Mouse (Mus musculus) T-helper 2 cell (primary cell): ENCODE measurements at regions not wholly inside any gene's neighbourhood (a gene's known extent, or its start where the extent isn't known, plus 50 kb on each side); places are given as distances from the start of the nearest gene placed in this dataset.
"Not testable (repeated sequence)": the region's sequence is repeated elsewhere in the genome, so short reads cannot be mapped to it uniquely, and the experiment has no call there.

ENCODE experiments used
- in situ Hi-C: fragments of 300-600 bp; cut with MboI, MseI; formaldehyde crosslinking; loops from one replicate; pipeline ENCODE4 v1.15.1; 2025; ENCODE audit warnings: high pct_unique_total_duplicates

DNA sequence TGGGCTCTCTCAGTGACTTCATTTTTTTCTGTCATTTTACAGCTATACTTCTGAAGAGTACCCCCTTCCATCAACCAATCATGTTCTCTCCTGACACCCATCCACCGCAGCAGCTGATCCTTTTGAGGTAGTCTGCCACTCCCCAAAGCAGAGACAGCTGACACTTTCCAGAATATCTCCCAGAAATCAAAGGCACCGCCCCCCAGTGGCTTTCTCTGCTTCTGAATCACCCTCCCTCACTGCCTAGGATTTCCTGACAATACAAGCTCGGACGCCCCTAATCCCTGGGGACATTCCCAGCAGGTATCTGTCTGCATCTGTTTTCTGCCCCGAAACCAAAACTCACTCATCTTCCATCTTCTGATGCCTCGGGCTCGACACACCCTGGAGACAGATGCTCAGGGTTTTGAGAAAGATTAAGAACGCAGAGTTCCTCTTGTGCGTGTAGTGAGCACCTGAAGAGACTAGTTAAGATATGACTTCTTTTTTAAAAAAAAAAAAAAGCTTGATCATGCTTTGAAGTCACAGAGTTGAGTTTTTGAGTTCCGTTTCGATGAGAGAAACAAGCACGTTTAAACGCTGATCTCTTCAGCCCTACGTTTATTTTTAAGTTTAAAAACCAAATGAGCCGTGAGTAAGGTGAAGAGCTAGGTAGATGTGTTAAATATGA lies 292.8 kb downstream of the Gadd45g start:
- in situ Hi-C loops, result no loop called here

DNA sequence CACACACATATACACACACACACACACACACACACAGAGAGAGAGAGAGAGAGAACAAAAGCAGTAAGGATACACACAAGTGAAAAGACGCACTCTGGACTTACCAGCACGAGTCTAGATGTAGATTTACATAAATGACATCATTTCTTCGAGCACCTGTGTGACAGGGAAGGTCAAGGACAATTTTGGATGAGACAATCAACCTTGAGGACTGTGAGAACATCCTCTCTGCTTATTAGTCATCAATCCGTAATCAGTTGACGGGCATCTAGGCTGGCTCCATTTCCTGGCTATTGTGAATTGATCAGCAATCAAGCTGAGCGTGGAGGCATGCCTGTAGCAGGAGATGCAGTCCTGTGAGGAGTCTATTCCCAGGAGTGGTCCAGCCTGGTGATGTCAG lies 293.7 kb downstream of the Gadd45g start:
- in situ Hi-C loops, result no loop called here

DNA sequence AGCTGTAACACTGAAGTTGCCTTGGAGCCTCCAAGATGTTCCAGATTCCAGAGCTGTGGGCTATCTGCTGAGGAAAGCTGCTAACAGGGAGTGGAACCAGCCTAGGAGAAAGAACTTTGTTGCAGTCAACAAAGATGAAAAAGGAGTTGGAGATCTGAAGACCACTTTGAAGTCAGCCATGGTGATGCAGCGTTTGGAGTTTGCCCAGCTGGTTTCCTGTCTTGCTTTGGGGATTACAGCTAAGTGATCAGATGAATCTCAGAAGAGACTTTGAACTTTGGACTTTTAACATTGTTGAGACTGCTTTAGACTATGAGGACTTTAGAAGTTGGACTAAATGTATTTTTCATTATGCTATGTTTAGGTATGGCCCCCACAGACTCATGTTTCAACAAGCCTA lies 297.6 kb downstream of the Gadd45g start:
- in situ Hi-C loops, result not testable (repeated sequence)

DNA sequence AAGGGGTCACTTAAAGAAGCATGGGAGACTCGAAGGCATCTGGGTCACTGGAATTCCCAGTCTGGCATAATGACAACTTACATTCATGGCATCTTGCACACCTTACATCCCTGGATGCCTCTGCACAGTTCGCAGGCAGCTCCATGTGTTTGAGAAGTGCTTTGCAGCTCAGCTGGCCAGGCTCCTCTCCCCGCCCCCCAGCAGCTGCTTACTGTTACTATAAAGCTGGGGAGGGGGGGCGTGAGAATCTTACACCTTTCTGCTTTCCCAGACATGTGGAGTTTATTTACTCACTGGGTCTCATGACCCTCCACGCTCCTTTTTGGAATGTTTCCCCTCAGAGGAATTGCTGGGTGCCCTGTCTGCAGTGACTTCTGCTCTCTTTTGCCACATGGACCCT lies 299.4 kb downstream of the Gadd45g start:
- in situ Hi-C loops, result no loop called here

DNA sequence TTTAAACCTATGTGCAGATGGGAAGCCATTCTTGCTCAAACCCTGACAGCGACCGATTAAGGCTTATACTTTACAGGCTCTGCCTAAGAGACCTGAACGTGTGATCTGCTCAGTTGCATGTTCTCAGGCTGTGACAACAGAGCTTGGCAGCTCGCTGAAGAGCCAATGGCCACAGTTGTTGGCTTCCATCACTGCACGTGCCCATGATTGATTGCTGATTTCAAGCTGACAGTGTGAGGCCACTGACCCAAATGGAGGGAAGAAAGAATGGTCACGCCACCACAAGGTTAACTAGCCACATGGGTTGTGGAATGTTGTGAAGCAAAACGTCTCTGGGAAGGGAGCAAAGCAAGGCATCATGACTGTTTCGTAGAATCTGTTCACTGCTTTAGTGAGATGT lies 303.8 kb downstream of the Gadd45g start:
- in situ Hi-C loops, result no loop called here

DNA sequence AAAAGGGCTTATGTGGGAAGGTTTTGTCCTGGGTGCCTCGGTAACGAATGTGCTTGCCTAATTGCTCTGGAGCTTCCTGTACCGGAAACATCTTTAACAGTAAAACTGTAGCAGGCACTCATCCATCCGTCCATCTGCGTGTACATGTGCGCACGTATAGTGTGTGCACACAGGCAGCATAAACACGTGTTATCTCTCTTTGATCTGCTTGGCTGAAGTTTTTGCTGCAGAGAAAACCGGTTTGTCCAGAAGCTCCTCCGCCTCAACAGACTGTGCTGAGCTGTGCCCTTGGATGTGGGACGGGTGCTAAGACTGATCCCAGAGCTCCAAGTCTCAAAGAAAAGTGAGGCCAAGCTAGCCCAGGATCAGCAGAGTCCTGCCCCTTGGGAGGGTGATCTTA lies 305.3 kb downstream of the Gadd45g start:
- in situ Hi-C loops, result no loop called here

DNA sequence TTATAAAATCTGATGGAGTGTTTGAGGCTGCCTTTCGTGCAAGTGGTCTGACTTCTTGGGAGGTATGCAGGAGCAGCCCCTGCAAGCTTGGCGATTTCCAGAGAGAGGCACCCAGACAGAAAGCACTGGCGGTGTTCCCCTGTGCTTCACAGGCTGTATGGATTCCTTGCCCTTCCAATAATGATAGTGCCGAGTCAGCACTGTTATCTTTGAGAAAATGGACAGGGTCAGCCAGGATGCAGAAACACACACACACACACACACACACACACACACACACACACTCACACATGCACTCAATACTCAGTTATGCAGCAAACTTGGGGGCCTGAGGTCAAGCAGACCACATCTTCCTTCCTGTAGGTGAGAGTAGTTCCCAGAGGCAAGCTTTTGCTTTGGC lies 305.7 kb downstream of the Gadd45g start:
- in situ Hi-C loops, result no loop called here

DNA sequence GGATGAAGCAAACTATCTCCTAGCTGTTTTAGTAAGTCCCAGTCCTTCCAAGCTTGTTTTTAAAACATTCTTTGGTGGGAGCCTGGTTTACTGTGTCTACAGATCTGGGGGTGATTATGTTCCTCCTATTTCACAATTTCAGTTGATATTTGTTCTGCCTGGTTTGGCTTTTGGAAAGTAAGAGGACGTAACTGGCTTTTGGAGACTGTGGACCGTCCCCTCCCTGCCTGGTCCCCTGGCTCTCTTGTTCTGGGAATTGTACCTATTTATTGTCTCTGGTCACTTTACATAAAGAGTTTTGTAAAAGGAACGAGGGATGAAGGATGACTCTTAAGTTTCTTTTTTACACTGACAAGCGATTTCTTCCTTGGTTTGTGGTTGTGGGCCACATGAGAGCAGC lies 306.6 kb downstream of the Gadd45g start:
- in situ Hi-C loops, result no loop called here

DNA sequence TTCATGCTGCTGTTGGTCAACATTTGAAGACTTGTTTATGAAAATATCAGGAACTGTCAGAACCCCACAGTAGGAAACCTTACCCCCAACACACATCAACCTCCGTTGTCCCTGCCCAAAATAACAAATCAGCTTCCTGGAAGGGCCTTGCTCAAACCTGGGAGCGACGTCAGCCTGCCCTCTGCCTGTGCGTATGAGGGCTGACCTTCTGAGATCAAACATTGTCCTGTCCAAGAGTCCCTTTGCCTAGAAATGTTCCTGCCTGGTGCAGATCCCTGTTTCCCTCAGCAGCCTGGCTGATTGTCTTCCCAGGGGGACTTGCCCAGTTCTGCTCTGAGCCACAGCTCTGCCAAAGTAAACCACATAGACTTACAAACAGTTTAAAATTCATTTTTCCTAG lies 307.1 kb downstream of the Gadd45g start:
- in situ Hi-C loops, result no loop called here

DNA sequence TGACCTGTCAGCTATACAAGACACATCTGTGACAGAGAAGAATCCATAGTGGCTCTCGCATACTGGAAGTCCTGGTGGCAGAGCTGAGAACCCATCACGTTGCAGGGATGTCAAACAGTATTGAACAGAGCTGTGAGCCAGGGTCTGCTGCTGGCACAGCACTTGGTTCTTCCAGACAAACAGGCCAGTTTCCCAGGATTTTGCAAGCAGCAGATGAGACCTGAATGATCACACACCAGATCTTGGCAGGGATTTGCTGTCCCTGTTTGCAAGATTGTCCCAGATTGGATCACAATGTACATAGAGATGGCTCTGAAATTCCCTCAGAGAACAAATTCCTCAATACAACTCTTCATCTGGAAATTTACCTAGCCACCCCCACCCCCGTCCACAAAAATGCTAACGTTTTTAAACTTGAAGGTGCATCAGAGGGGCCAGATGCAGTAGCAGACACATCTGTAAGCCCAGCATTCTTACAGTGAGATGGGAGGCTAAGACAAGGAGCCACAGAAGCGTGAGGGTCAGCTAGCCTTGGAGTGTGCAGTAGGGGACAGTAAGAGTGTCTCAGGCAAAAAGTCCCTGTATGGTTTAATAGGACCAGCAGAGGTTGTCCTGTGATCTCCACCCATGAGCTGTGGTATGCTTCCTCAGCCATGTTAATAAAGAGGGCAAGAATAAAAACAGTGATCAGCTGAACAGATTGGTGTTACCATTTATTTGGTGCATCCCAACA lies 307.8 kb downstream of the Gadd45g start:
- in situ Hi-C loops, result no loop called here

DNA sequence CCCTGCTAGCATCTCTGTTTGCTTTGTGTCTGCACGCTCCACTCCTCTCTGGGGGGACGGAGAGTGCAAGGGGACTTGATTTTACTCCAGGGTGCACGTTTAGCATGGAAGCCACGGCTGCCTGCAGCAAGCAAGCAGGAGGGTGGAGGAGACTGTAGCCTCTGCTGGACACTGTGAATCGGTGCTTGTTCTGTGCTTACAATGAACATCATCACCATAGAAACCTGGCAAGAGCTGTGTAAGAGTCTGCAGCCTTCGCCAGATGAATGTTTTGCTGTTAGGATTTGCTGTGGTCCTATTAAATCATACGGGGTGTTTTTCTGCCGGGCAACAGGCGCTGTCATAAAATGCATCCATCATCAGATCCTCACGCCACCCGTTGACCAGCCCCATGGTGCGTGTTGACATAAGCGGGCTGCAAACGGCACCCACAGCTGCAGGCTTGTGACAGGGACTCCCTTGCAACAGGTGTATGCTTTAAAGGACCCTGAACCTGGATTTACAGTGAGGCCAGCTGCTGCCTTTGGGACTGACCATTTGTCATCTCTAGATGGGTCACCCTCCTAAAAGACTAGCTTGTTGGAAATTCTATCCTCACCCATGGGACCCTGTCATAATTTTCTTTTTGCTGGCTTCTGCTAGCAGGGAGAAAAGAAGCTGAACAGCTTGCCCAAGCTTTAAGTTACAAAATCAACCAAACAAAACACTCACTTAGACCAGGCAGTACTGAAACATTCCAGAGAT lies 308.5 kb downstream of the Gadd45g start:
- in situ Hi-C loops, result no loop called here

DNA sequence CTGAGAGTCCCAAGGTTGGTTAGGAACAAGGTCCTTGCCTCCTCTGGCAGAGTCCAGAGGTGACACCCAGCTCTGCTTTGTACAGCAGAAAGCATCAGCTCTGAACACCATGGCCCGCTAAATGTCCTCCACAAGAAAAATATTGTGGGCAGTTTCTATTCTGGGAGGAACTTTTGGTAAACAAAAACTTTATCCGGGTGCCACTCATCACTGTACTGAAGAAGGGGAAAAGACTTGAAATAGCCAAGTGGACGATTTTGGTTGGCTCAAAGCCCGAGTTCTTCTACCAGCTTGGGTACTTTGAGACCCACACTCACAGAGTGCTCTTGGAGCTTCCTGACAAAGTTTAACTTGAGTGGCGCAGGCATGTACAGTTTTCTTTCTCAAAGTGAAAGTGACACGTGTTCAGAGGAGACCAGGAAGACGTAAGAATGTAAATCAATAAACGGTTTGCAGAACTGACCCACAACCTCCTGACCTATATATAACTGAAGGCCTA lies 309.2 kb downstream of the Gadd45g start:
- in situ Hi-C loops, result no loop called here

DNA sequence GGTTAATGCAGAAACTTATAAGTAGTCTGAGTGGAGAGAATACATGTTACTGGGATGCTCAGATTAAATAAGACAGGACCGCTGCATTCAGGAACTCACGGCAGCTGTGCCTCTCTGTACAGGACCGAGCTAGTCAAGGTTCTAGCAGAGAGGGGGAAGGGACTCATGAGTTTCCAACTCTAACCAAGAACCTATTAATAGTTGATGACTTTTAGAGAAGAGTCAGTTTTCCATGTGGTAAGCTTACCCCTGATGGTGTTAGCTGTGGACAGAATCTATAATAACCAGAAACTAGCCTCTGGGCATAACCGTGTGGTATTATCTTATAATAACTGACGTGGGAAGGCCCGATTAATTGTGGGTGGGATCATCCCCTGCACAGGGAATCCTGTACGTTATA lies 316.2 kb downstream of the Gadd45g start:
- in situ Hi-C loops, result no loop called here

DNA sequence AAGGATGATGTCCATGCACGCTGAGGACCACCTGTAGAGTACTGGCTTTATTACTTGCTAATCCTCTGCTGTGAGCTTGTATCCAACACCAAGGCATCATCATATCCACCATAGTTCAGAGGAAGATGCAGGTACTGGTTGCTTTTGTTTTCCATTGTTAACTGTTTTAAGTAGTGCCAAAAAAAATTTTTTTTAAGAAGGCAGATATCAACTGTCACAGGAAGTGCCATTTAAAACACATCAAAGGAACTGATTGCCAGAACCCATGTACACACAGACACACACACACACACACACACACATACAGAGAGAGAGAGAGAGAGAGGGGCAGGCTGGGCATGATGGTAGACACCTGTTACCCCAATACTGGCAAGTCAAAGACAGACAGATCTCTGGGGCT lies 319.1 kb downstream of the Gadd45g start:
- in situ Hi-C loops, result no loop called here

DNA sequence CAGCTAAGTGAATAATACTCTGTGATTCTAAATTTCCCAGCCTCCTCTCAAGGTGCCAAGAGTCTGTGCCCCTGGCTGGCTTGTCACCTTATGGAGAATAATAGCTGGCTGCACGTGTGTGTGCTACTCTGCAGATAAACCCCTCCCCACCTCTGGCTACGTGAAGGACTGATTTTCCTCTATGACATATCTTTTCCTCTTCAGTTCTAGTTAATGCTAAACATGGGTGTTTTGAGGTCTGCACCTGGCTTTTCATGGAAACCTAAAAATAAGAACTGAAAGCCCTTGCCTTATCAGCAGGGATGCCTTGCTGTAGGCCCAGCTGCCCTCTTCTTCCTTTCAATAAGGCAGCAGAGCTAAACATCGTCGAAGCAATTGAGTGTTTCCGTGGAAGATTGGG lies 321.5 kb downstream of the Gadd45g start:
- in situ Hi-C loops, result no loop called here

DNA sequence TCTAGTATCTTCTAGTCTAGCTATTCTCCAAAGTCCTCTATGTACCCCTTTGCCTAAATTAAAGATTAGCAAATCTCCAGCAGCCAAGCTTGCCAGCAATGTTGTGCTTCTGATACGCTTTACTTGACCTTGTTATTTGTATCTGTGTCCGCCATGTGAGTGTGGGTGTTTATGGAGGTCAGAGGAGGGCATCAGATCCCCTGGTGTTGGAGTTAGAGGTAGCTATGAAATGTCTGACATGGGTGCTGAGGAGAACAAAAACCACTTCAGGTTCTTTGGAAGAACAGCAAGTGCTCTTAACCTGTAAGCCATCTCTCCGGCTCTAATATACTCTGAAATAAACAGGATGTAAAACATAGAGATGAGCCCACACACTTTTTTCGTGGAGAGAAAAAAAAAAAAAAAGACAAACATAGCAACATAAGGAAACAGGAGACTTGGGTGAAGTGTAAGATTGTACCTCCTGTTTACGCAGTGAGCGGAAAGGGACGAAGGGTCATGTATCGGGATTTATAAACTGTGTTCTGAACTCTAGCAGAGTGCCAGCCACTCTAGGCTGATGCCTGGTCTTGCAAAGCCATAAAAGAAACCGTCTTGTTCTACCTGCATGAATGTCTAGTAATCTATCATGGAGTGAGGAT lies 326.3 kb downstream of the Gadd45g start:
- in situ Hi-C loops, result no loop called here

DNA sequence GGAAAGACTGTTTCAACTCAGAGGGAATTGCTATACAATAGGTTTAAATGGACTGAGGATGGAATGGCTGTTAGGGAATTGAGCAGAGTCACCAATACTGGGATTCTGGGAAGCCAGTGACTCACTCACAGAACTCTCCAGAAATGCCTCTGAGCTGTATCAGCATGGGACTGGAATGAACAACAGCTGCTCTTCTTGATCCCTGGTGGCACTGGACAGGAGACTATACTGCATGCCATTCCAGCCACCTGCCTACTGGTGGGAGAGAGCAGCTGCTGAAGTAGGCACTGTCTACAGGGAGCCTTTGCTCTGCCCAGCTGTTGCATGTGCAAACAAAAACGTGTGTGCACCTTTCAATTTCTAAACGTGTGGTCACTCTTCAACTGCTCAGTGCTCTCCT lies 329.2 kb downstream of the Gadd45g start:
- in situ Hi-C loops, result no loop called here

DNA sequence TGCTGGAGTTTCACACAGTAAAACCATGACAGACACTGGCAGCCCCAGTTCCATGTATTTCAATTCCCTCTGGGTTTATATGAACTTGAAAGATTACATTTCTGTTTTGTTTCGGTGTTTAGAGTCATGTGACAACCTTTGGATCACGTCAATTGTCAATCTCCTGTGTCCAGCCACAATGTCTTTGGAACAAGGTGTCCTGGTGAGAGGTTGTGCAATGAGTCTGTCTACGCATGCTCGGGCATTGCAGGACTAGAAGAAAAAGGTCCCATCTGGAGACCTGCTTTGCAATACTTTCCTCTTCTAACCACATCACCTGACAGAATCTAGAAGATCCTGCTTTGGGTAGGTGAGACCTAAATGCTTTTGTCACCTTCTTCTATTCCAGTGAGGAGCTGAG lies 333.5 kb downstream of the Gadd45g start:
- in situ Hi-C loops, result no loop called here

DNA sequence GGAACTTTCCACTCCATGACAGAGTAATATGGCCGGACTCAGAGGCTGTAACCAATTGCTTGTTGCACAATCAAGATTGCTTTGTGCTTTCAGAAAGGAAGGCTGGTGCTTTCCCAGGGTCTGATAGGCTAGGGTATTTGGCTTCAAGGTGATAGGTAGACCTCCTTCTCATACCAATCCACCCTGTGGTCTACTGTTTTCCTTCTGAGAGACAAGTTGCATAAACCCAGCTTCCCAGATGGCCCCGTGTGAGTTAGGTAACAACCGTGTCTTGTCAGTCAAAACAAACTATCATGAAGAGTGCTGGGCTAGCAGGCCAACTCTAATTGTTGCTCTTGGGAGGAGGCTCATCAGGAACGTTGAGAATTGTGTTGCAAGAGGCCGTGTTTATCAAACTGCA lies 337.2 kb downstream of the Gadd45g start:
- in situ Hi-C loops, result no loop called here

DNA sequence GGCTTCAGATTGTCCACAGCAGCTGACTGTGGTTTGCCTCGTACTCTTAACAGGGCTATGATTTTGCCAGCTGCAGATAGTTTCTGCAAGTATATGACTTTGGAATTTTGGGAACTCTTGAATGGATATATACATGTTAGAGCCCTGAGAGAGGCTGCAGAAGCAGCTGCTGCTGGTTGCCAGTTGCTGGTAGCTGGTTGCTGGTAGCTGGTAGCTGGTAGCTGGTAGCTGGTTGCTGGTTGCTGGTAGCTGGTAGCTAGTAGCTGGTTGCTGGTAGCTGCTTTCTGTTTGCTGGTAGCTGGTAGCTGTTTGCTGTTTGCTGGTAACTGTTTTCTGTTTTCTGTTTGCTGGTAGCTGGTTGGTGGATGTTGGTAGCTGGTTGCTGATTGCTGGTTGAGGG lies 339.1 kb downstream of the Gadd45g start:
- in situ Hi-C loops, result no loop called here

DNA sequence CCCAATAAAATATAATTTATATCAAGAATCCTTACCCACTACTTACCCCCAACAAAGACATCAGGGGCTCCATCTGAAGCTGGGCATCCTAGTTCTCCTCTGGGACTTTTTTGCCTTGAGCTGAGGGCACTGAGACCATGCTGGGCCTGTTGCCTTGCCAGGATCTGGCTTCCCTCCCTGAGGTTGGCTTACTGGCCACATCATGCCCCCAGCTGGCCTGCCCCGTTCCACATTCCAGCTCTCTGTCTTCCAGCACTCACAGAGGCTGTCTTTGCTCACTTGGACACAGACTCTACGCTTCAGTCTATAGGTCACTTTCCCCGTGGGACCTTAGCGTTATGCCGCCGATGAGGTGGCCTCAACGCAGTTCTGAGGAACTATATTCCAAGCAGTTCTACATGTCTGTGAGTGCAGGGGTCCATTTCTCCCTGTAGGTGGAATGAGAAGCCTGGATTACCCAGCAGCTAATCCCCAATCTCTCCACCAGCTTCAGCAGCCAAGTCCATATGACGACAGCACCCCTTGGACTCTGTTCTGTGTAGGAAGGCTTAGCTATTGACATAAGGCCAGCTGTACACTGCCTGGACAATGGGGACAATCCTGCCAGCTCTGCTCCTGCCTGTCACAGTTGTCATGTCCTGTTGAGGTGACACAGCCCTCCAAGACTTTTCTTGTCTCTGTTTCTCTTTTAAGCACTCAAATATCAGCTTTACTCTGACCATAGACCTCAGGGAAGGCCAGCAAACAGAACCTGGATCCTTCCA lies 341.5 kb downstream of the Gadd45g start:
- in situ Hi-C loops, result no loop called here

DNA sequence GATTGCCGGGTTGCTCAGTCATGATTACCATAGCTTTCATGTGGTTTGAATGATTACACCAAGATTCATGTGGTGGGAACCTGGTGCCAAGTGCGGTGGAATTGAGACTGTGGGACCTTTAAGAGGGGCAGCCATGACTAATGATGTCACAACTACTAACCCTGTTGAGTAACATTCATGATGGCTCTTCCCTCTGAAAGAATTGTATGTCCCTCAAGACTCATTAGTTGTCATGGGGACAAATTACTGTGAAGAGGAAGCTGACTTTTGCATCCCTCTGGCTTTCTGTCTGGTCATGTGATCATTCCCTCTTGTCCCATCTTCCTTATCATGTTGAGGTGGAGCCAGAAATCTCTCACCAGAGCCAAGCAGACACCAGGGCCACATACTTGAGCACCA lies 342.1 kb downstream of the Gadd45g start:
- in situ Hi-C loops, result no loop called here
